Mouse (Mus musculus) gastrocnemius, postnatal 4 days (tissue): Measurements from ENCODE around the gene Irf7. TPM values are rescaled to one million over a fixed set of nuclear protein-coding genes. Genes with fewer than 3 reads are reported as not detected.
A peak's percentile ranks its signal among the peaks of the same experiment; 100 is the strongest.

Experiments
- DNase-seq, 2 experiments: peaks; one replicate each; pipeline ENCODE4 v3.0.0; 2021 to 2022; ENCODE audit warnings: low spot score in 2 of 2, mixed read lengths in 2 of 2
- microRNA-seq: library from miRNA; unstranded; fragments of <30 nt; microRNA quantifications from one replicate; pipeline ENCODE4 v1.2.0, GENCODE M21; 2021
- total RNA-seq, 2 experiments: library from RNA; stranded (reverse); gene quantifications; 2 replicates each; pipeline ENCODE4 v1.2.3; 2021

Irf7 gene
- total RNA-seq, 2 experiments from 2014 or later, result 1.4 TPM

GRCm38 (mm10) chr7:141221249-141222125 is 44.8 kb downstream of the Irf7 start:
- DNase-seq, result peak; percentile 94 to 96

GRCm38 (mm10) chr7:141220377-141220776 is 45.9 kb downstream of the Irf7 start:
- DNase-seq, result no peak

- no peak for DNase-seq
Observed at GRCm38 (mm10) chr7:141219558-141220099, 46.7 kb downstream of the Irf7 start.

- no peak for DNase-seq
Observed at GRCm38 (mm10) chr7:141218557-141219133, 47.6 kb downstream of the Irf7 start.

GRCm38 (mm10) chr7:141218141-141218540 is 48.1 kb downstream of the Irf7 start:
- no peak for DNase-seq

GRCm38 (mm10) chr7:141217343-141218013 is 48.8 kb downstream of the Irf7 start:
- DNase-seq, result no peak

GRCm38 (mm10) chr7:141216894-141217293 is 49.4 kb downstream of the Irf7 start:
- no peak for DNase-seq

- no peak for DNase-seq
Observed at GRCm38 (mm10) chr7:141215880-141216733, 50.2 kb downstream of the Irf7 start.

- DNase-seq, result peak; percentile 62 to 82
Observed at GRCm38 (mm10) chr7:141215101-141215879, 51.0 kb downstream of the Irf7 start, which contains the start of gene Rassf7. Gene Rassf7 (plus strand): TSS chr7:141215860.

- DNase-seq, result no peak
Observed at GRCm38 (mm10) chr7:141214310-141214709, 52.0 kb downstream of the Irf7 start.

- DNase-seq, result no peak
Observed at GRCm38 (mm10) chr7:141213605-141214235, 52.6 kb downstream of the Irf7 start, which contains the start of gene Lmntd2. Gene Lmntd2 (minus strand): TSS chr7:141214080.

GRCm38 (mm10) chr7:141213133-141213532 is 53.1 kb downstream of the Irf7 start:
- no peak for DNase-seq

Small RNA genes lying within 50 kb of the gene (microRNA-seq; reads per million reads assigned to microRNA genes)
- 233 reads per million, percentile 59 among the genes with 10 or more reads in this experiment for gene Mir210

Other genes with a start within 250 kb of the Irf7 start
- 1 to 10 TPM in 1 of 2 experiments, not detected in 1; 1.2 TPM for gene Ifitm6, start 248.6 kb downstream of the Irf7 start, total RNA-seq
- not detected for gene Gm17387, start 237.3 kb downstream of the Irf7 start, total RNA-seq
- under 1 TPM; 0.22 to 0.62 TPM for gene B4galnt4, start 205.4 kb downstream of the Irf7 start, total RNA-seq
- under 1 TPM; 0.25 to 0.54 TPM for gene Pkp3, start 188.3 kb downstream of the Irf7 start, total RNA-seq
- 1 to 10 TPM; 2.9 to 3.7 TPM for gene Sigirr, start 165.9 kb downstream of the Irf7 start, total RNA-seq
- not detected for gene Ano9, start 148.7 kb downstream of the Irf7 start, total RNA-seq
- gene Ptdss2, start 144.1 kb downstream of the Irf7 start, total RNA-seq, result 10 to 100 TPM; 22.6 to 29.0 TPM
- 10 to 100 TPM; 64.5 to 79.3 TPM for gene Rnh1, start 93.6 kb downstream of the Irf7 start, total RNA-seq
- 100 to 1,000 TPM; 166 to 193 TPM for gene Hras, start 72.5 kb downstream of the Irf7 start, total RNA-seq
- gene Lrrc56, start 72.3 kb downstream of the Irf7 start, total RNA-seq, result 1 to 10 TPM; 4.9 to 5.2 TPM
- gene Lmntd2, start 52.4 kb downstream of the Irf7 start, total RNA-seq, result not detected
- gene Rassf7, start 50.6 kb downstream of the Irf7 start, total RNA-seq, result 10 to 100 TPM in 1 of 2 experiments, 1 to 10 TPM in 1; 9.8 to 14.2 TPM
- 10 to 100 TPM; 48.4 to 63.3 TPM for gene Phrf1, start 37.7 kb downstream of the Irf7 start, total RNA-seq
- 1 to 10 TPM; 1.3 to 1.5 TPM for gene Cdhr5, start 10.3 kb upstream of the Irf7 start, total RNA-seq
- 1 to 10 TPM; 3.4 to 3.5 TPM for gene Sct, start 12.7 kb upstream of the Irf7 start, total RNA-seq
- gene Drd4, start 25.5 kb upstream of the Irf7 start, total RNA-seq, result under 1 TPM; 0.16 to 0.25 TPM
- 10 to 100 TPM; 44.6 to 50.4 TPM for gene Deaf1, start 61.2 kb upstream of the Irf7 start, total RNA-seq
- 10 to 100 TPM; 14.2 to 14.6 TPM for gene Tmem80, start 61.3 kb upstream of the Irf7 start, total RNA-seq
- gene Eps8l2, start 72.4 kb upstream of the Irf7 start, total RNA-seq, result 1 to 10 TPM; 2.4 to 2.5 TPM
- gene Taldo1, start 125.7 kb upstream of the Irf7 start, total RNA-seq, result 100 to 1,000 TPM; 120 to 128 TPM
- 10 to 100 TPM; 18.3 to 19.5 TPM for gene Gatd1, start 147.7 kb upstream of the Irf7 start, total RNA-seq
- gene Cend1, start 163.0 kb upstream of the Irf7 start, total RNA-seq, result under 1 TPM; 0.34 to 0.49 TPM
- 10 to 100 TPM; 16.4 to 25.2 TPM for gene Slc25a22, start 171.4 kb upstream of the Irf7 start, total RNA-seq
- gene Pidd1, start 177.5 kb upstream of the Irf7 start, total RNA-seq, result 1 to 10 TPM; 4.0 to 4.5 TPM
- gene Rplp2, start 180.9 kb upstream of the Irf7 start, total RNA-seq, result 1,000 to 10,000 TPM; 1,111 to 1,331 TPM
- 100 to 1,000 TPM in 1 of 2 experiments, 10 to 100 TPM in 1; 98.6 to 133 TPM for gene Pnpla2, start 188.7 kb upstream of the Irf7 start, total RNA-seq
- gene Cracr2b, start 194.6 kb upstream of the Irf7 start, total RNA-seq, result 1 to 10 TPM; 8.9 to 9.3 TPM
- 10 to 100 TPM; 87.2 to 88.8 TPM for gene Cd151, start 200.9 kb upstream of the Irf7 start, total RNA-seq
- 10 to 100 TPM; 35.3 to 35.9 TPM for gene Polr2l, start 208.7 kb upstream of the Irf7 start, total RNA-seq
- gene Tspan4, start 208.8 kb upstream of the Irf7 start, total RNA-seq, result 10 to 100 TPM; 19.6 to 19.7 TPM